Mouse (Mus musculus): ENCODE results near the gene Elk4.

DNA sequence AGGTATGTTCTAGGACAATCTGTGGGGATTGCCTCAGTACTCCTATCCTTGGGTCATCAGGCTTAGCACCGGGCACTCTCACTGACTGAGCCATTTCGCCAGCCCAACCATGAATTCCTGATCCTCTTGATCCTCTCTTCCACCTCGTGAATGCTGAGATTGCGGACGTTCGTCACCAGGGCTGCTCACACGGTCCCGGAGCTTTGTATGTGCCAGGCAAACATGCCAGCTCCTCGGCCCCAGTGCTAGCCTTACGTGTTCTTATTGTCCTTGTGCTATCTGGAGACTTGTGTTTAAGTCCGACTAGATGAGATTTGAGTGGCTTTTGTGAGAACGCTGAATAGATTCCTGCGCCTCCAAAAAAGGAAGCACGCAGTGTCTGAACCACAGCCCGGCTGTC, 20.0 kb upstream of the Elk4 start:
- TF ChIP-seq CTCF (IDR thresholded peaks at IDR 0.05; ENCODE audit: borderline replicate concordance, extremely low read depth, insufficient read depth, insufficient read length) (no peak), POLR2A (IDR thresholded peaks at IDR 0.05; ENCODE audit: borderline replicate concordance, extremely low read depth, insufficient read depth, insufficient read length, poor library complexity, severe bottlenecking) (no peak)

All from brain, embryonic 14.5 days (tissue).